Mouse (Mus musculus) midbrain, embryonic 12.5 days (tissue): ENCODE measurements at regions not wholly inside any gene's neighbourhood (a gene's known extent, or its start where the extent isn't known, plus 50 kb on each side); places are given as distances from the start of the nearest gene placed in this dataset.

Experiments
- ATAC-seq: fragments of 200-750 bp; cut with Nextera tagmentation; 2 replicates; pipeline ENCODE4 v1.8.0; 2017; ENCODE audit warnings: low read depth, moderate TSS enrichment, moderate library complexity; ENCODE audit not compliant: low FRiP score
- H3K27ac ChIP-seq: fragments of 300-500 bp; sonication (generic); replicated peaks from 2 replicates; pipeline ENCODE4 v1.5.1; 2016; ENCODE audit warnings: mild to moderate bottlenecking
- H3K27me3 ChIP-seq: fragments of 300-500 bp; sonication (generic); 2 replicates; pipeline ENCODE4 v1.6.1; 2016; ENCODE audit warnings: mild to moderate bottlenecking
- H3K36me3 ChIP-seq: fragments of 300-500 bp; sonication (generic); 2 replicates; pipeline ENCODE4 v1.6.1; 2016
- H3K4me1 ChIP-seq: fragments of 300-500 bp; sonication (generic); 2 replicates; pipeline ENCODE4 v1.6.1; 2016
- H3K4me2 ChIP-seq: fragments of 300-500 bp; sonication (generic); replicated peaks from 2 replicates; pipeline ENCODE4 v1.6.1; 2016; ENCODE audit warnings: mild to moderate bottlenecking, moderate library complexity
- H3K4me3 ChIP-seq: fragments of 300-500 bp; sonication (generic); 2 replicates; pipeline ENCODE4 v1.5.1; 2016; ENCODE audit warnings: mild to moderate bottlenecking
- H3K9ac ChIP-seq: fragments of 300-500 bp; sonication (generic); replicated peaks from 2 replicates; pipeline ENCODE4 v1.6.1; 2016; ENCODE audit warnings: mild to moderate bottlenecking, moderate library complexity
- H3K9me3 ChIP-seq: fragments of 300-500 bp; sonication (generic); 2 replicates; pipeline ENCODE4 v1.6.1; 2016; ENCODE audit warnings: mild to moderate bottlenecking
- WGBS: fragments of 180-500 bp; shearing (Covaris S2); methylation state at CpG from one replicate; pipeline ENCODE4 v1.1.7; 2016; 5-methylcytosine and 5-hydroxymethylcytosine counted together

GRCm38 (mm10) chr2:169389611-169390010 lies 197.9 kb downstream of the Gm11011 start:
- 0 out of 2 replicates have a peak overlapping the region, but pooled peaks have one; percentile 10 for H3K27ac ChIP-seq
- no peak overlapping the region for H3K4me2 ChIP-seq
- H3K36me3 ChIP-seq, result no peaks in the 10 kb centered on the region
- H3K27me3 ChIP-seq, result no peaks in the 10 kb centered on the region
- H3K4me3 ChIP-seq, result no peak overlapping the region
- peaks cover 7% of the 10 kb centered on the region; the same call in 1 of the 2 replicates for H3K4me1 ChIP-seq
- no peak overlapping the region for H3K9ac ChIP-seq
- no peak for ATAC-seq
- WGBS, result 82% methylated on average over 4 of the region's 4 CpGs
- H3K9me3 ChIP-seq, result no peaks in the 10 kb centered on the region

- Histone ChIP-seq H3K27me3 (no peaks in the 10 kb centered on the region), H3K27ac (0 out of 2 replicates have a peak overlapping the region, but pooled peaks have one; percentile 7), H3K4me3 (no peak overlapping the region), H3K4me2 (no peak overlapping the region), H3K4me1 (peaks cover 7% of the 10 kb centered on the region; the same call in 1 of the 2 replicates), H3K9ac (no peak overlapping the region), H3K36me3 (no peaks in the 10 kb centered on the region), H3K9me3 (no peaks in the 10 kb centered on the region)
- WGBS, result 73% methylated on average over 8 of the region's 8 CpGs
- ATAC-seq, result no peak
These were observed 199.0 kb downstream of the Gm11011 start for GRCm38 (mm10) chr2:169388569-169388968.

DNA sequence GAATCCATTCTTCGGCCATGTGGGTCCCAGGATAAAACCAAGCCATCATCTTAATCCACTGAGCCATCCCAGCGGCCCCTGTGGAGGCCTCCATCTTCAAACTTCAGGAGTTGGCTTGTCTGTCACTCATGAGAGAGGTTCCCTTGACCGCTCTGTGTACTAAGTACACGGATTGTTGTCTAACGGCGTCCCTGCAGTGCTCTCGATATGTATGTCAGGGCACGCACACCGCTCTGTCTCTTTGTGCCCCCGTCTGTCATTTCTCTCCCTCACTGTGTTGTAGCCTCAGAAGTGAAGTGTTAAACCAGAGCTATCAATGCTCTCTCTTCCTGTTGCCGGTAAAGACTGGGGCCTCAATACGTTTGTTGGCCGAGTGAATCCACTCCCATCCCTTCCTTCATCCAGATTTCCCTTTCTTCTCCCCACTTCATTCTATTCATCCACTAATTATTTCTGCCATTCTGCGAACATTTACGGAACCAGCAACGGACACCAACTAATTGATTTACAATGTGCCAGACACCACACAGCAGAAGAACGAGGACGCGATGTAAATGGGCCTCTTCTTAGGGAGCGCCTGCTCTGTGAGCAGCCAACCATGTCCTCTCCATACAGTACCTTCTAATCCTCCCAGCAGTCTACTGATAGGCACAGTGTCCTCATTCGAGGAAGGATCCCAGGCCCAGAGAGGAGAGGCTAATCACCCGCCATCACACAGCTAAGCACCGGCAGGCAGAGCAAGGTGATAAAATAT lies 199.6 kb downstream of the Gm11011 start:
- H3K27ac ChIP-seq, result 0 out of 2 replicates have a peak overlapping the region, but pooled peaks have one; percentile 7
- WGBS, result 40% methylated on average over 23 of the region's 23 CpGs
- peaks cover 7% of the 10 kb centered on the region; the same call in 1 of the 2 replicates for H3K4me1 ChIP-seq

DNA sequence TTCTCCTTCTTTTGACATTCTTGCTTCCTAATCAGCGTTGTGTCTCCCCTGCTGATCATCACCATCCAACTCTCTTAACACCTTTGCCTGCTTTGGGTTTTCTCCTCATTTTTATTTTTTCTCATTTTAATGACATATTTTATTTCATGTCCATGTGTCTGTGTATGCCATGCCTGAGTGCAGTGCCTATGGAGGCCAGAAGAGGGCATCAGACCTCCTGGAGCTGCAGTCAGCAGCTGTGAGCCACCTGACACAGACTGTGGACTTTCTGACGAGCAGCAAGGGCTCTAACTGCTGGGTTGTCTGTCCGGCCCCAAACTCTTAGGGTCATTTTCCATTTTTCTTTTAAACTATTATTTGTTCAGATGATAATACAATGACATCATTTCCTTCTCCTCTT lies 203.8 kb downstream of the Gm11011 start:
- H3K9me3 ChIP-seq, result no peaks in the 10 kb centered on the region
- no peak overlapping the region for H3K27ac ChIP-seq
- no peak for ATAC-seq
- H3K9ac ChIP-seq, result no peak overlapping the region
- H3K4me2 ChIP-seq, result no peak overlapping the region
- no peaks in the 10 kb centered on the region for H3K36me3 ChIP-seq
- H3K27me3 ChIP-seq, result no peaks in the 10 kb centered on the region
- WGBS, result 80% methylated on average over 3 of the region's 3 CpGs
- peaks cover 7% of the 10 kb centered on the region; the same call in 1 of the 2 replicates for H3K4me1 ChIP-seq
- no peak overlapping the region for H3K4me3 ChIP-seq

More for the DNA sequence above, 199.6 kb downstream of the Gm11011 start:
- Histone ChIP-seq H3K4me2 (no peak overlapping the region), H3K4me3 (no peak overlapping the region), H3K9ac (no peak overlapping the region), H3K9me3 (no peaks in the 10 kb centered on the region), H3K36me3 (no peaks in the 10 kb centered on the region), H3K27me3 (no peaks in the 10 kb centered on the region)
- ATAC-seq, result peak; percentile 52; the same call in 1 of the 2 replicates

- H3K27ac ChIP-seq, result no peak overlapping the region
- no peak overlapping the region for H3K4me2 ChIP-seq
- H3K4me3 ChIP-seq, result no peak overlapping the region
- no peaks in the 10 kb centered on the region for H3K27me3 ChIP-seq
- 0 out of 2 replicates have a peak, but pooled peaks cover 3% of the 10 kb centered on the region for H3K9me3 ChIP-seq
- 92% methylated on average over 7 of the region's 7 CpGs for WGBS
- no peak for ATAC-seq
- H3K4me1 ChIP-seq, result no peaks in the 10 kb centered on the region
- no peak overlapping the region for H3K9ac ChIP-seq
- no peaks in the 10 kb centered on the region for H3K36me3 ChIP-seq
These were observed 214.5 kb downstream of the Gm11011 start for GRCm38 (mm10) chr2:169373069-169373468.

DNA sequence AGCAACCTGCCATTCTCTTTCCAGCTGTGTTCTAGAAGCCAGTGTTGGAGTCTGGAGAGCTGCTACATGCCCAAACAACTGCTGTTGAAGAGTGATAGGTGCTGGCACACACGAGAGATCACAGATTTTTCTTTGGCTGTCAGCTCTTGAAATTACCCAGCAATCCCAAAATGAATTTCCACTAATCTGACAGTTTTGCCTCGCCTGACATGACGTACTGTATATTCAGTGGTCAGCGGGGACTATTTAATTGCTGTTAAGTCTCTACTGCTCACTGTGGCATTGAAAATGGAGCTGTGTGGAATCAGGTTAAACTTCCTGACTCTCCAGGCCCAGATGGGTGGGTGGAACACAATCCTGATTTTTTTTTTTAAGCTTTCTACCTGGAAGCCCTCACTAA lies 222.5 kb downstream of the Gm11011 start:
- Histone ChIP-seq H3K4me1 (0 out of 2 replicates have a peak, but pooled peaks cover 3% of the 10 kb centered on the region), H3K4me2 (no peak overlapping the region), H3K27ac (no peak overlapping the region), H3K9me3 (no peaks in the 10 kb centered on the region), H3K36me3 (no peaks in the 10 kb centered on the region), H3K9ac (no peak overlapping the region), H3K4me3 (no peak overlapping the region), H3K27me3 (no peaks in the 10 kb centered on the region)
- WGBS, result 79% methylated on average over 4 of the region's 4 CpGs
- no peak for ATAC-seq

- ATAC-seq, result 0 out of 2 replicates have a peak, but pooled peaks have one; percentile 62
- H3K9ac ChIP-seq, result no peak overlapping the region
- no peak overlapping the region for H3K4me3 ChIP-seq
- peak overlapping the region; percentile 46 for H3K4me2 ChIP-seq
- H3K27ac ChIP-seq, result no peak overlapping the region
- no peaks in the 10 kb centered on the region for H3K36me3 ChIP-seq
- 27% methylated on average over 15 of the region's 15 CpGs for WGBS
- 0 out of 2 replicates have a peak, but pooled peaks cover 3% of the 10 kb centered on the region for H3K4me1 ChIP-seq
- H3K9me3 ChIP-seq, result no peaks in the 10 kb centered on the region
- H3K27me3 ChIP-seq, result no peaks in the 10 kb centered on the region
These were observed 227.3 kb downstream of the Gm11011 start for GRCm38 (mm10) chr2:169360272-169360671.

DNA sequence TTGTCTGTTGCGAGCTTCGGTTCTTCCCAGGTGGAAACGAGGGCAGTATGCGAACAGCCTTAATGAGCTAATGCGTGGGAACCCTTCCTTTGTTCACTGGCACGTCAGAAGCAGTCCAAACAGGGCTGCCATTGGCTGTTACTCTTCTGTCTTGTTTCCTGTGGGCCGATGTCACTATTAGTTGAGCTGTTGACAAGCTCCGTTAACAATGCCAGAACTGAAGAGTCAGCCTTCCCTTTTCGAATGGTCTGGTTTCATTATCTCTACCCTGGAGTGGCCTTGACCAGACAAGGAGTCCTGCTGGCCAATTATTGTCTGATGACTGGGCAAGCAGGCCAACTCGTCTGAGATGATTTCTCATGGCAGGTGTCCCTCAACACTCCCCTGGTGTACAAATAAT lies 230.1 kb downstream of the Gm11011 start:
- whole genome bisulfite sequencing, result 74% methylated on average over 10 of the region's 10 CpGs
- no peak overlapping the region for H3K9ac ChIP-seq
- no peaks in the 10 kb centered on the region for H3K27me3 ChIP-seq
- H3K4me2 ChIP-seq, result no peak overlapping the region
- H3K27ac ChIP-seq, result no peak overlapping the region
- H3K4me3 ChIP-seq, result no peak overlapping the region
- H3K4me1 ChIP-seq, result 0 out of 2 replicates have a peak, but pooled peaks cover 3% of the 10 kb centered on the region
- no peak for ATAC-seq
- H3K36me3 ChIP-seq, result no peaks in the 10 kb centered on the region
- no peaks in the 10 kb centered on the region for H3K9me3 ChIP-seq

GRCm38 (mm10) chr2:169351547-169351946 lies 236.0 kb downstream of the Gm11011 start:
- no peak overlapping the region for H3K27ac ChIP-seq
- no peak for ATAC-seq
- H3K9me3 ChIP-seq, result no peaks in the 10 kb centered on the region
- H3K27me3 ChIP-seq, result no peaks in the 10 kb centered on the region
- H3K4me1 ChIP-seq, result no peaks in the 10 kb centered on the region
- no peak overlapping the region for H3K4me3 ChIP-seq
- H3K4me2 ChIP-seq, result no peak overlapping the region
- WGBS, result 82% methylated on average over 7 of the region's 7 CpGs
- no peaks in the 10 kb centered on the region for H3K36me3 ChIP-seq
- no peak overlapping the region for H3K9ac ChIP-seq

GRCm38 (mm10) chr2:169346107-169346506 lies 241.4 kb downstream of the Gm11011 start:
- no peak for ATAC-seq
- H3K9me3 ChIP-seq, result no peaks in the 10 kb centered on the region
- 0 out of 2 replicates have a peak, but pooled peaks cover 4% of the 10 kb centered on the region for H3K4me1 ChIP-seq
- 0 out of 2 replicates have a peak overlapping the region, but pooled peaks have one; percentile 1 for H3K27ac ChIP-seq
- no peaks in the 10 kb centered on the region for H3K36me3 ChIP-seq
- H3K9ac ChIP-seq, result no peak overlapping the region
- no peak overlapping the region; the same call in 1 of the 2 replicates for H3K4me2 ChIP-seq
- WGBS, result 43% methylated on average over 10 of the region's 10 CpGs
- H3K4me3 ChIP-seq, result no peak overlapping the region
- no peaks in the 10 kb centered on the region for H3K27me3 ChIP-seq

- Histone ChIP-seq H3K4me3 (no peak overlapping the region), H3K4me1 (0 out of 2 replicates have a peak, but pooled peaks cover 1% of the 10 kb centered on the region), H3K36me3 (no peaks in the 10 kb centered on the region), H3K4me2 (no peak overlapping the region), H3K27me3 (no peaks in the 10 kb centered on the region), H3K9ac (no peak overlapping the region), H3K9me3 (no peaks in the 10 kb centered on the region), H3K27ac (no peak overlapping the region)
- ATAC-seq, result no peak
- 88% methylated on average over 5 of the region's 5 CpGs for WGBS
These were observed 268.0 kb downstream of the Gm11011 start for GRCm38 (mm10) chr2:169319521-169319920.

DNA sequence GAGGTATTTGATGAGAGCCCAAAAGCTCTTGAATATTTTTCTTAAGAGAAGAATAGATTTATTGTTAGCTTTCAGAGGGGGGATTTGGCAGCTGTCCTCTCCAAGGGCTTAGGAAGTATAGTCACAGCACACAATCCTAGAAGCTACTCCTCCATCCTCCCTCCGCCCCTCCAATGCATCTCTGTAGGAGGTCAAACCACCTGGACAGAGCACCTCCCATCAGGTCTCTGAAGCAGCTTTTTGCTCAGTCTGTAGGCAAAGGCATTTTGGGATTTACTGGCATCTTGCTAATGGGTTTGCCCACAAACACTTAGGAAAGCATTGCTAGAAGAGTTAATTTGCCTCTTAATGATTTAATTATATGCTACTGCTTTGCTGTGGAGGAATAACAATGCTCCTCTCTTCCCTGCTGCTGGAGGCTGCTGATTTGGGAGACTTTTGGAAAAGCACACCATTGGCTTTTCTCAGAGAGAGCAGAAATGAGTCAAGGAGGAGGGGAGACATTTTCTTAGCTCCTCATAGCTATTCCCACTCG lies 273.1 kb downstream of the Gm11011 start:
- Histone ChIP-seq H3K4me2 (no peak overlapping the region), H3K9ac (no peak overlapping the region), H3K36me3 (no peaks in the 10 kb centered on the region), H3K27ac (no peak overlapping the region), H3K4me1 (peaks cover 12% of the 10 kb centered on the region; the same call in 1 of the 2 replicates), H3K9me3 (no peaks in the 10 kb centered on the region), H3K4me3 (no peak overlapping the region), H3K27me3 (no peaks in the 10 kb centered on the region)
- no peak for ATAC-seq
- 35% methylated on average over 2 of the region's 2 CpGs for WGBS
